Mouse (Mus musculus) G1E (cell line): ENCODE measurements around the gene Psmd13. TPM values are rescaled to one million over a fixed set of nuclear protein-coding genes. Genes with fewer than 3 reads are reported as not detected.

Source experiments
- ATAC-seq: 2 replicates; pipeline ENCODE4 v1.8.0; 2016; ENCODE audit warnings: mild to moderate bottlenecking; ENCODE audit not compliant: insufficient number of reproducible peaks, poor library complexity, low FRiP score, severe bottlenecking; ENCODE audit errors: extremely low read depth
- DNase-seq: peaks from one replicate; pipeline ENCODE4 v3.0.0; 2012; ENCODE audit warnings: low spot score
- H3K27me3 ChIP-seq: 2 replicates; pipeline ENCODE4 v1.6.1; 2012; ENCODE audit warnings: mild to moderate bottlenecking, low read length, inconsistent platforms; ENCODE audit not compliant: insufficient read depth
- H3K36me3 ChIP-seq: replicated peaks from 2 replicates; pipeline ENCODE3; 2012; ENCODE audit warnings: mild to moderate bottlenecking, inconsistent platforms
- H3K4me1 ChIP-seq: 2 replicates; pipeline ENCODE4 v1.6.1; 2012; ENCODE audit warnings: low read depth, low read length, inconsistent platforms, mixed read lengths; ENCODE audit not compliant: insufficient read depth
- H3K4me3 ChIP-seq: 2 replicates; pipeline ENCODE4 v1.5.1; 2012; ENCODE audit warnings: low read depth, mild to moderate bottlenecking, inconsistent platforms, low read length, moderate library complexity, mixed read lengths
- H3K9me3 ChIP-seq: replicated peaks from 2 replicates; pipeline ENCODE4 v1.6.1; 2012; ENCODE audit warnings: inconsistent platforms
- CTCF ChIP-seq: IDR thresholded peaks from 2 replicates; pipeline ENCODE4 v1.5.1; 2012; ENCODE audit warnings: low read depth, low read length, inconsistent platforms, mixed read lengths
- GATA1 ChIP-seq: IDR thresholded peaks from 2 replicates; pipeline ENCODE4 v1.6.1; 2012; ENCODE audit warnings: borderline replicate concordance, low read length, inconsistent platforms, mixed read lengths
- GATA2 ChIP-seq: IDR thresholded peaks from 2 replicates; pipeline ENCODE4 v1.6.1; 2012; ENCODE audit warnings: low read depth, low read length, inconsistent platforms, borderline replicate concordance
- POLR2AphosphoS5 ChIP-seq: IDR thresholded peaks from 2 replicates; pipeline ENCODE4 v1.6.1; 2012; ENCODE audit warnings: low read depth, low read length, inconsistent platforms; ENCODE audit not compliant: insufficient replicate concordance
- TAL1 ChIP-seq: conservative IDR thresholded peaks from 2 replicates; pipeline ENCODE4 v1.6.1; 2012; ENCODE audit warnings: low read depth, low read length, inconsistent platforms, mixed read lengths
- polyA plus RNA-seq: library from polyadenylated mRNA; stranded (reverse); fragments of >175 nt; gene quantifications from 2 replicates; pipeline ENCODE4 v1.2.3, GENCODE M21; 2012
- total RNA-seq, 2 experiments: library from RNA; stranded (forward) in 1 of 2; stranded (reverse) in 1 of 2; fragments of 200-1000 nt in 1 of 2; fragments of >200 nt in 1 of 2; fragmentation: Nextera tagmentation in 1 of 2; gene quantifications; 2 replicates each; pipeline ENCODE4 v1.2.3; 2014 to 2017

Psmd13 gene
- total and polyA plus RNA-seq, 3 experiments, result 70.1 to 195 (median 93.7) TPM

GRCm38 (mm10) chr7:140939669-140940171, 58.0 kb downstream of the Psmd13 start:
- no peak for ATAC-seq
- Histone ChIP-seq H3K36me3 (peaks cover 23% of the 10 kb centered on the region), H3K4me3 (no peak overlapping the region; the same call in 1 of the 2 replicates), H3K27me3 (peaks cover 20% of the 10 kb centered on the region), H3K4me1 (peaks cover 52% of the 10 kb centered on the region), H3K9me3 (no peaks in the 10 kb centered on the region)
- no peak for DNase-seq
- TF ChIP-seq TAL1 (no peak), CTCF (no peak), GATA2 (no peak), POLR2AphosphoS5 (no peak), GATA1 (no peak)

GRCm38 (mm10) chr7:140941222-140942051, 59.7 kb downstream of the Psmd13 start, which contains the start of gene Pgghg:
Pgghg (plus strand) TSS chr7:140941391.
- H3K9me3 ChIP-seq, result no peaks in the 10 kb centered on the region
- peaks cover 51% of the 10 kb centered on the region for H3K4me1 ChIP-seq
- peaks cover 41% of the 10 kb centered on the region for H3K36me3 ChIP-seq
- DNase-seq (peak; percentile 98), ATAC-seq (peak; percentile 88)
- peaks cover 9% of the 10 kb centered on the region for H3K27me3 ChIP-seq
- H3K4me3 ChIP-seq, result peak within 1 kb of the TSS; percentile 72
- TF ChIP-seq TAL1 (no peak), GATA2 (no peak), POLR2AphosphoS5 (no peak), GATA1 (no peak), CTCF (peak; percentile 62)

- DNase-seq (no peak), ATAC-seq (no peak)
- TF ChIP-seq POLR2AphosphoS5 (no peak), GATA1 (no peak), GATA2 (no peak), CTCF (no peak), TAL1 (no peak)
- Histone ChIP-seq H3K4me3 (peak overlapping the region; percentile 72), H3K9me3 (no peaks in the 10 kb centered on the region), H3K36me3 (peaks cover 50% of the 10 kb centered on the region), H3K27me3 (peaks cover 6% of the 10 kb centered on the region), H3K4me1 (peaks cover 60% of the 10 kb centered on the region)
Measured at GRCm38 (mm10) chr7:140942341-140942740, 60.6 kb downstream of the Psmd13 start.

GRCm38 (mm10) chr7:140942811-140943210, 61.0 kb downstream of the Psmd13 start:
- H3K27me3 ChIP-seq, result peaks cover 6% of the 10 kb centered on the region
- DNase-seq (no peak), ATAC-seq (no peak)
- H3K4me1 ChIP-seq, result peaks cover 64% of the 10 kb centered on the region
- peaks cover 54% of the 10 kb centered on the region for H3K36me3 ChIP-seq
- TF ChIP-seq TAL1 (no peak), GATA2 (no peak)
- H3K4me3 ChIP-seq, result no peak overlapping the region
- no peaks in the 10 kb centered on the region for H3K9me3 ChIP-seq

GRCm38 (mm10) chr7:140943356-140943755, 61.6 kb downstream of the Psmd13 start:
- ATAC-seq (no peak), DNase-seq (no peak)
- Histone ChIP-seq H3K9me3 (no peaks in the 10 kb centered on the region), H3K36me3 (peaks cover 60% of the 10 kb centered on the region), H3K4me3 (no peak overlapping the region), H3K27me3 (peaks cover 2% of the 10 kb centered on the region; the same call in 1 of the 2 replicates), H3K4me1 (peaks cover 66% of the 10 kb centered on the region)
- TF ChIP-seq GATA1 (no peak), POLR2AphosphoS5 (no peak), GATA2 (no peak), TAL1 (no peak), CTCF (no peak)

- TF ChIP-seq TAL1, result no peak
- no peak for TF ChIP-seq GATA1
- no peak for TF ChIP-seq CTCF
- TF ChIP-seq GATA2, result no peak
- no peak for TF ChIP-seq POLR2AphosphoS5
- Histone ChIP-seq H3K4me1 (peaks cover 64% of the 10 kb centered on the region), H3K36me3 (peaks cover 69% of the 10 kb centered on the region), H3K27me3 (peaks cover 2% of the 10 kb centered on the region; the same call in 1 of the 2 replicates), H3K4me3 (no peak overlapping the region), H3K9me3 (no peaks in the 10 kb centered on the region)
- no peak for ATAC-seq
- no peak for DNase-seq
Measured at GRCm38 (mm10) chr7:140944236-140944635, 62.5 kb downstream of the Psmd13 start.

GRCm38 (mm10) chr7:140945247-140945646, 63.5 kb downstream of the Psmd13 start:
- peaks cover 2% of the 10 kb centered on the region; the same call in 1 of the 2 replicates for H3K27me3 ChIP-seq
- ATAC-seq (no peak), DNase-seq (no peak)
- H3K4me3 ChIP-seq, result no peak overlapping the region
- no peaks in the 10 kb centered on the region for H3K9me3 ChIP-seq
- peaks cover 79% of the 10 kb centered on the region for H3K36me3 ChIP-seq
- peaks cover 57% of the 10 kb centered on the region for H3K4me1 ChIP-seq
- no peak for TF ChIP-seq POLR2AphosphoS5
